Mouse (Mus musculus): Measurements from ENCODE around the gene Olfr248. TPM values are rescaled to one million over a fixed set of nuclear protein-coding genes. Genes with fewer than 3 reads are reported as not detected.
"Not testable (repeated sequence)": the region's sequence is repeated elsewhere in the genome, so short reads cannot be mapped to it uniquely, and the experiment has no call there.

Olfr248 gene
- total RNA-seq (2014; rRNA removed): not detected in 2 replicates
- polyA plus RNA-seq (2015; fragmentation: Nextera tagmentation; extraction: Ambion mirVana): not detected in 2 replicates

DNA sequence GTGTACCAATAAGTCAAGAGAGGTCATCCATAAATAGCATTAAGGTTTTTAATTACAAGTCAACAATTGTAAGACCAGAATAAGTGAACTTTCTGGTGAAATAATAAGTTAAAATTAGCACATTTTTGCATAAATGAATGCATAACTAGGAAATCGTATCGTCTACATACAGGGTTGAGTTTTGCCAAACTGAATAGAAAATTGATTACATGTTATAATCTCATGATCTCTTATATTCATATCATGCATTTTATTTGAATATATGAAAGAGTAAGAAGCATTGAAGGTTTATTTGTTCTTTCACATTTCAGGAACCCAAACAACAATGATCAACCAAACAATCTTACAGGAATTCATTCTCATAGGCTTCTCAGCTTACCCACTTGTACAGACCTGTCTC is at the start of gene Olfr248:
TSS of gene Olfr248 (plus strand) at position 301 of the 400 bp plus-strand sequence.
- DNase-seq (no peak), ATAC-seq (no peak)
- no peak within 1 kb of the TSS for H3K4me2 ChIP-seq (ENCODE audit: low read depth)
- no peak within 1 kb of the TSS for H3K4me3 ChIP-seq (ENCODE audit: low read depth, low read length)
- no peaks in the 10 kb centered on the region for H3K36me3 ChIP-seq (ENCODE audit: insufficient read depth)
- WGBS: 70% methylated on average over 2 of the region's 2 CpGs
- no peak within 1 kb of the TSS for H3K9ac ChIP-seq
- no peak for TF ChIP-seq CTCF (IDR thresholded peaks at IDR 0.05; ENCODE audit: low read depth)
- H3K4me1 ChIP-seq (ENCODE audit: insufficient read depth): no peaks in the 10 kb centered on the region
- H3K27me3 ChIP-seq (ENCODE audit: insufficient read depth, low read length): no peaks in the 10 kb centered on the region
- H3K9me3 ChIP-seq (ENCODE audit: low read length): no peaks in the 10 kb centered on the region
- no peak within 1 kb of the TSS for H3K27ac ChIP-seq (ENCODE audit: low read depth, low read length)

DNA sequence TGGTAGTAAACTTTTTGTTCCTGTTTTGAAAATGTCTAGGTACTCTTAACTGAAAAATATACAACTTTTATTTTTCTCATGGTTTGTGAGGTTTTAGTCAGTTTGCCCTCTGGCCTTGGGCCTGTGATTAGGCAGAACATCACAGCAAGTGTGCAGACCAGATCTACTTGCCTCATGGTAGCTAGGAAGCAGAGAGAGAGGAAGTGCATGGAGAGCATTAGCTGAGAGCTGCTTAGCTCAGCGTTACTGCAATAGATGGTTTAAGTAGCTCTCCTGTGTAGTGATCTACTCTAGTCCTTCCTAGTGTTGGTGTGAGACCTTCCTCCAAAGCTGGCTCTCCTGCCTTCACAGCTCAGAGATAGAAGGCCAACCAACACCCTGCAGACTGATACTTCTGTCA is 37.2 kb upstream of the Olfr248 start:
- H3K27me3 ChIP-seq (ENCODE audit: insufficient read depth, low read length); ATAC-seq; H3K27ac ChIP-seq (ENCODE audit: low read depth, low read length); H3K4me2 ChIP-seq (ENCODE audit: low read depth); DNase-seq; H3K4me3 ChIP-seq (ENCODE audit: low read depth, low read length); H3K4me1 ChIP-seq (ENCODE audit: insufficient read depth); H3K36me3 ChIP-seq (ENCODE audit: insufficient read depth); H3K9ac ChIP-seq; H3K9me3 ChIP-seq (ENCODE audit: low read length): not testable (repeated sequence)
- 77% methylated on average over 1 of the region's 1 CpGs for WGBS

DNA sequence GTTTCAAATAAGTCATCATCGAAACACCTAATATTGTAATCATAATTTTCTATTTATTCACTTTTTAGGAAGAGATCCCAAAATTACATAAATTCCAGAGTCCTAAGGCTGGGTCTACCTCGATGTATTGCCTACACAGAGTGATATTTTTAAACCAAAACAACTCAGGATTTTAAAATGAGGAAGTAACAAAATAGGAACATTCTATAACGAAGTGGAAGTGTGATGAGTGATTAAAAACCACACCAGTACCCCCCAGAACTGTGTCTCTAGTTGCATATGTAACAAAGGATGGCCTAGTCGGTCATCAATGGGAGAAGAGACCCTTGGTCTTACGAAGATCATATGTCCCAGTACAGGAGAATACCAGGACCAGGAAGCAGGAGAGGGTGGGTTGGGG is 36.2 kb upstream of the Olfr248 start:
- no peaks in the 10 kb centered on the region for H3K36me3 ChIP-seq (ENCODE audit: insufficient read depth)
- no peaks in the 10 kb centered on the region for H3K9me3 ChIP-seq (ENCODE audit: low read length)
- TF ChIP-seq CTCF (IDR thresholded peaks at IDR 0.05; ENCODE audit: low read depth): no peak
- 79% methylated on average over 5 of the region's 5 CpGs for WGBS
- H3K4me1 ChIP-seq (ENCODE audit: insufficient read depth): no peaks in the 10 kb centered on the region
- H3K9ac ChIP-seq: no peak overlapping the region
- no peak overlapping the region for H3K4me2 ChIP-seq (ENCODE audit: low read depth)
- no peak overlapping the region for H3K27ac ChIP-seq (ENCODE audit: low read depth, low read length)
- H3K27me3 ChIP-seq (ENCODE audit: insufficient read depth, low read length): no peaks in the 10 kb centered on the region
- DNase-seq: no peak
- no peak for ATAC-seq
- H3K4me3 ChIP-seq (ENCODE audit: low read depth, low read length): no peak overlapping the region

DNA sequence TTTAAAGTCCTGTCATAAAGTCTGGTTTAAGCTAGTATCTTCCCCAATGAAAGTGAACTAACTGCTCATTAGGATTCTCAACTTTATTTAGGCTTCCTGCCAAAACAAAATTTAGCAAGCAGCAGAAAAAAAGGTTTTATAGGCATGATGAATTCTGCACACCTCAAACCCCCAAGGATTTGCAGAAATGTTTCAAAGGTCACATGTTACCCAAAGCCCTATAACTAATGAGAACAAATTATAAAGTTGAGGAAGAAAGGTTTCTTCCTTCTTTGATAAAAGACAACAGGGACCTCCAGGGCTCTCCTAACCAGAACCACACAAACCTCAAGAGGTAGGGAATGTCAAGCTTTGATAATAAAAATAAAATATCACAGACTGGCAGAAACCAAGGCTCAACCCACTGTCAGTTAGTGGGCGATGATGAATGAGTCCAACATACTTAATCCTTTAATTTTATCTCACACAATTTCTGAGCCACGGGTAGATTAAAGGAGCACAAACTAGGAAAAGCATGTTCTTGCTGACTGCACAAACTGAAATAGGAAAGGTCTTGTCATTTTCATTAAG is 25.9 kb upstream of the Olfr248 start, which contains the start of gene Olfr417:
TSS of gene Olfr417 (plus strand) at position 241 of the 570 bp plus-strand sequence.
- Histone ChIP-seq H3K9me3 (ENCODE audit: low read length) (no peaks in the 10 kb centered on the region), H3K4me1 (ENCODE audit: insufficient read depth) (no peaks in the 10 kb centered on the region), H3K4me3 (ENCODE audit: low read depth, low read length) (no peak within 1 kb of the TSS), H3K36me3 (ENCODE audit: insufficient read depth) (no peaks in the 10 kb centered on the region), H3K27ac (ENCODE audit: low read depth, low read length) (no peak within 1 kb of the TSS), H3K4me2 (ENCODE audit: low read depth) (no peak within 1 kb of the TSS), H3K27me3 (ENCODE audit: insufficient read depth, low read length) (no peaks in the 10 kb centered on the region), H3K9ac (no peak within 1 kb of the TSS)
- no peak for ATAC-seq
- TF ChIP-seq CTCF (IDR thresholded peaks at IDR 0.05; ENCODE audit: low read depth): no peak
- DNase-seq: no peak
- 65% methylated on average over 2 of the region's 2 CpGs for WGBS

DNA sequence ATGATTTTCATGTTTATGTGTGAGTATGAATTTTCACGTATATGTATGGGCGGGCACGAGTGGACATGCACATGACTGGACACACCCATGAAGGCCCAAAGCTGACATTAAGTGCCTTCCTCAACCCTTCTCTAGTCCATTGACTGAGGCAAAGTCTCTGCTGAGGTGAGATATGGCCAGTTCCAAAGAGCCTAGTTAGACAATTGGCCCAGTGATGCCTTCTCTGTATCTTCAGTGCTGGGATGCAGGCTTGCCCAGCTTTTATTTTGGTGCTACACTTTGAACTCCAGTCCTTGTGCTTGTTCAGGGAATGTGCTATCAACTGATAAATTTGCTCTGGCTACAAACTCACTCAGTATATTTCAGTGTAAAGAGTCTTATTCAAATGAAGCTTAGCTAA is 17.0 kb upstream of the Olfr248 start:
- Histone ChIP-seq H3K4me1 (ENCODE audit: insufficient read depth) (no peaks in the 10 kb centered on the region), H3K27ac (ENCODE audit: low read depth, low read length) (no peak overlapping the region), H3K27me3 (ENCODE audit: insufficient read depth, low read length) (no peaks in the 10 kb centered on the region), H3K9me3 (ENCODE audit: low read length) (no peaks in the 10 kb centered on the region), H3K36me3 (ENCODE audit: insufficient read depth) (no peaks in the 10 kb centered on the region), H3K4me3 (ENCODE audit: low read depth, low read length) (no peak overlapping the region), H3K9ac (no peak overlapping the region), H3K4me2 (ENCODE audit: low read depth) (no peak overlapping the region)
- ATAC-seq: no peak
- no peak for DNase-seq
- 93% methylated on average over 3 of the region's 3 CpGs for WGBS
- no peak for TF ChIP-seq CTCF (IDR thresholded peaks at IDR 0.05; ENCODE audit: low read depth)

DNA sequence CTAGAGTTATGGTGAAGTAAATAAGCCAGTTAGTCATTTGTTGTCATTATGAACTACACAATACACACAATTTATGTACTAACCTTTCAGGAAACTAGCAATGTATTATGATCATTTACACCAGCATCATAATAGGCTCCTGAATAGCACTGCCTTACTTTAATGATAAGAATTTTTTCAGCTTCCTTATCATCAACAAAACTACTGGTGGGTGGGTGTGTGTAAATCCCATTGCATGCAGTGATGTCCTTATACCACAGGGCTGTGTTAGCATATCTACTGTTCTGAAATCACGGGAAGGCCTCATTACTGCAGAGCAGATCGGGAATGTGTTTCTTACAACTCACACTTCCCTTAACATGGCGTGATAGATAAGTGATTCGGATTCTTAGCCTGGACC is 32.1 kb downstream of the Olfr248 start:
- DNase-seq: no peak
- no peaks in the 10 kb centered on the region for H3K36me3 ChIP-seq (ENCODE audit: insufficient read depth)
- no peaks in the 10 kb centered on the region for H3K27me3 ChIP-seq (ENCODE audit: insufficient read depth, low read length)
- H3K4me2 ChIP-seq (ENCODE audit: low read depth): no peak overlapping the region
- ATAC-seq: no peak
- no peak for TF ChIP-seq CTCF (IDR thresholded peaks at IDR 0.05; ENCODE audit: low read depth)
- no peaks in the 10 kb centered on the region for H3K4me1 ChIP-seq (ENCODE audit: insufficient read depth)
- WGBS: 94% methylated on average over 4 of the region's 4 CpGs
- H3K27ac ChIP-seq (ENCODE audit: low read depth, low read length): no peak overlapping the region
- H3K9ac ChIP-seq: no peak overlapping the region
- no peaks in the 10 kb centered on the region for H3K9me3 ChIP-seq (ENCODE audit: low read length)
- no peak overlapping the region for H3K4me3 ChIP-seq (ENCODE audit: low read depth, low read length)

DNA sequence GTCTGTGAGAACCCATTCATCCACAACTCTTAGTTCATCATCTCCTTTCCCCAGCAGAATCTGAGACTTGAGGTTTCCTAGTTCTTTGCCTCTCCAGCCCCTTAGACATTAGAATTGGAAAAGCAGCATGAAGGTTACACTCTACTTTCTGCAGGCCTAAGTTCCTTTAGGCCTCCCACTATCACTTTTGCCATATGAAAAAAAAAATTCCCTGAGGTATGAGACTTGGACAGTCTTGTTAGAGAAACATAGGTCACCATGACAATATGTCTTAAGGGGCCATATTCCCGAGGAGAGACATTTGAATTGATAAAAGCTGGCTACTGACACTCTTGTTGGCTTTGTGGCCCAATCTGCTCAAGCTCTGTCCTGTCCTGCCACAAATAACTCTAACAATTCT is 32.9 kb downstream of the Olfr248 start, which contains the start of gene Olfr414:
TSS of gene Olfr414 (plus strand) at position 301 of the 400 bp plus-strand sequence.
- no peaks in the 10 kb centered on the region for H3K4me1 ChIP-seq (ENCODE audit: insufficient read depth)
- no peaks in the 10 kb centered on the region for H3K27me3 ChIP-seq (ENCODE audit: insufficient read depth, low read length)
- 71% methylated on average over 1 of the region's 1 CpGs for WGBS
- no peak within 1 kb of the TSS for H3K27ac ChIP-seq (ENCODE audit: low read depth, low read length)
- no peak within 1 kb of the TSS for H3K4me3 ChIP-seq (ENCODE audit: low read depth, low read length)
- DNase-seq: no peak
- H3K36me3 ChIP-seq (ENCODE audit: insufficient read depth): no peaks in the 10 kb centered on the region
- TF ChIP-seq CTCF (IDR thresholded peaks at IDR 0.05; ENCODE audit: low read depth): no peak
- H3K4me2 ChIP-seq (ENCODE audit: low read depth): no peak within 1 kb of the TSS
- no peak within 1 kb of the TSS for H3K9ac ChIP-seq
- no peaks in the 10 kb centered on the region for H3K9me3 ChIP-seq (ENCODE audit: low read length)
- no peak for ATAC-seq
